Mouse (Mus musculus) embryonic fibroblast, embryonic 13.5 days (primary cell): ENCODE data around the gene Sirt4.

Experiments
- CTCF ChIP-seq: IDR thresholded peaks from 2 replicates; pipeline ENCODE4 v1.5.1; 2011; ENCODE audit warnings: mild to moderate bottlenecking, control low read depth, low read length, moderate library complexity, borderline replicate concordance; ENCODE audit not compliant: insufficient read depth
- POLR2A ChIP-seq: IDR thresholded peaks from 2 replicates; pipeline ENCODE4 v1.6.1; 2011; ENCODE audit warnings: low read depth, mild to moderate bottlenecking, control low read depth, low read length, moderate library complexity

DNA sequence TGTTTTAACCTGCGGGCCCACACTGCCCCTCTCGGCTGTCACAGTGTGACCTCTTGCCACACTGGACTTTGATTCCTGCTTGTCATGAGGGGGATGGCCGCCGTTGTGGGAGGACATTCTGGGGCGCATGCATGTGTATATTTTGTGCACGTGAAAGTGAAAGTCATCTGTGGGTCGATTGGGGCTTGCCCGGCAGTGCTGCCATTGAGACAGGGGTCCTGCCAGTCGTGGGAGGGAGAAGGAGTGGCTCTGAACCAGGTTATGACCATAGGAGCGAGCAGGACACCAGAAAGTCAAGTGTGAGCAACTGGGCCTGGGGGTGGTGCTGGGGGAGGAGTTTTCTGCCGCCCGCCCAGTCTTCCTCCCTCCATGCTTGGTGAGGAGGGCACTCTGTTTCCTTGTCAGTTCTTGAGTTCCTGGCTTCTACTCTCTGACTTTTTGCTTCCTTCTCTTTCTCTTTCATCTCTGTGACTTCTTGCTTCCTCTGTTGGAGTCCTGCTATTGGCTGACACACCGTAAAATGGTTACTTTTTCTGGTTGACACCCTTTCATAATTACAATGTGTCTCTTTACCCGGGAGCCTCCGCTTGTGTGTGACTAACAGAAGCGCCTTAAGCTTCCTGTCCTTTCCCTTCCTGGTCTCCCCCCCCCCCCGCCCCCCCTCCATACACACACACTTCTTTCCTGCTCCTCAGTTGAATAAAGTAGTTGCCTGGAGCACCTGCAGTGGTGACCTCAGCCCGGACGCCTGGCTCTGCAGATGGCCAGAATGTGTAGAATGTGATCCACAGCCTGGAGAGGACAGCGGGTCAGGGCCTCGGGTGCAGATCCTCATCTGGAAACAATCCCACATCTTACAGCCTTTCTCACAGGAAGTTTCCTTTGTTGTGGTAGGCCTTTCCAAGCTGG lies 37.3 kb upstream of the Sirt4 start:
- no peak for TF ChIP-seq POLR2A
- TF ChIP-seq CTCF, result no peak
